Mouse (Mus musculus) cortical plate, adult 2 months (tissue): ENCODE data around the gene Lrsam1. TPM values are rescaled to one million over a fixed set of nuclear protein-coding genes. Genes with fewer than 3 reads are reported as not detected.
"Not testable (repeated sequence)": the region's sequence is repeated elsewhere in the genome, so short reads cannot be mapped to it uniquely, and the experiment has no call there.

Experiments
- H3K27ac ChIP-seq: fragments of 200-500 bp; 2 replicates; pipeline ENCODE4 v1.5.1; 2012; ENCODE audit warnings: low read length, control low read depth, inconsistent platforms; ENCODE audit not compliant: insufficient read depth
- H3K4me1 ChIP-seq: fragments of 200-500 bp; 2 replicates; pipeline ENCODE4 v1.6.1; 2011; ENCODE audit warnings: low read length; ENCODE audit not compliant: control insufficient read depth, insufficient read depth
- H3K4me3 ChIP-seq: fragments of 200-500 bp; 2 replicates; pipeline ENCODE4 v1.5.1; 2011; ENCODE audit warnings: mild to moderate bottlenecking, low read length, control low read depth; ENCODE audit not compliant: insufficient read depth
- CTCF ChIP-seq: fragments of 200-500 bp; IDR thresholded peaks from 2 replicates; pipeline ENCODE4 v1.5.1; 2011; ENCODE audit warnings: mild to moderate bottlenecking, control low read depth, low read length; ENCODE audit not compliant: insufficient read depth; ENCODE audit errors: extremely low read depth
- POLR2A ChIP-seq: fragments of 200-500 bp; IDR thresholded peaks from 2 replicates; pipeline ENCODE4 v1.6.1; 2011; ENCODE audit warnings: mild to moderate bottlenecking, low read length, control low read depth; ENCODE audit not compliant: insufficient read depth; ENCODE audit errors: extremely low read depth
- polyA plus RNA-seq: library from polyadenylated mRNA; depleted of rRNA; stranded (reverse); fragments of >200 nt; gene quantifications from 2 replicates; pipeline ENCODE4 v1.2.3, GENCODE M21; 2012; rRNA removed

Lrsam1 gene
- 25.6 and 25.9 TPM in 2 replicates for polyA plus RNA-seq

DNA sequence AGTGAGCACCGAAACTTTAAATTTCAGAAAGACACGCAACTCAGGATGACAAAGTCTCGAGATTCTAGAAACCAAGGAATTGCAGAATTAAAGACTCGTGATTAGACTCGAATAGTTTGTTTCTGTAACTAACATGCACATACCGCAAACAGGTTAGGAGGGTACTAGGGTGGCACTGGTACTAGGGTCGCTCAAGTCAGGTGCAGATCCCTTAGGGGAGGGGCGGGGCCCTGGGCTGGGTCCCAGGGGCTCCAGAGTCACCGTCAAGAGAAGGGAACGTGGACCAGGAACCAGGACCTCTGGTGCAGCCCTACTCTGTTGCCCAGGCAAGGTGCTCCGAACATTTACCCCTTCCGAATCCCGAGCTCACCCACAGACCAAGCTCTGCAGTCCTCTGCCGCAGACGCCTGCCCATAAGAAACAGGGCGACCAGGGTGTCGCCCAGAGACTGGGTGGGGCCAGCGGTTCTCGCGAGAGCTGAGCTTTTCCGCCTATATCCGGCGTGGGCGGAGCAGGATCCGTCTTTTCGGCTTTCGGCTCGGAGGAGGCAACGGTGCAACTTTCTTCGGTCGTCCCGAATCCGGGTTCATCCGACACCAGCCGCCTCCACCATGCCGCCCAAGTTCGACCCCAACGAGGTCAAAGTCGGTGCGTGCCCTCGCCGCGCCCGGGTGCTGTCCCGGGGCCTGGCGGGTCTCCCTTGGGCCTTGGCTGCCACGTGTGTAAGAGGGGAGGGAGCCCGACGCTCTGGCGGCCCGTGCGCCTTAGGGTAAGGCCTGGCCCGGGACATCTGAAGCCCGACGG, at the start of gene Lrsam1, which contains the start of gene Rpl12:
Gene Lrsam1 (minus strand): TSS at position 423 of the 804 bp plus-strand sequence.
Gene Rpl12 (plus strand): TSS at position 368 of the 804 bp plus-strand sequence.
- TF ChIP-seq CTCF (no peak), POLR2A (peak; percentile 77)
- Histone ChIP-seq H3K27ac (no peak within 1 kb of the TSS), H3K4me3 (peak within 1 kb of the TSS; percentile 62), H3K4me1 (peaks cover 4% of the 10 kb centered on the region)

DNA sequence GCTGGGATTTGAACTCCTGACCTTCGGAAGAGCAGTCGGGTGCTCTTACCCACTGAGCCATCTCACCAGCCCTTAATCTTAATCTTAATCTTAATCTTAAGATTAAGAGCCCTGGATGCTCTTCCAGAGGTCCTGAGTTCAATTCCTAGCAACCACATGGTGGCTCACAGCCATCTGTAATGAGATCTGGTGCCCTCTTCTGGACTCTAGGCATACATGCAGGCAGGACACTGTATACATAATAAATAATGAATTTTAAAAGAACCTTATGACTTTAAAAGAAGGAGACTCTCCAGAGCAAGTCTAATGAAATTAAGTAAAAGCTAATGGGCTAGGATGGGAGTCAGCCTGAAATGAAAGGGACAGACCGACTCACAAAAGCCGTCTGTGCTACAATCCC, 47.6 kb upstream of the Lrsam1 start:
- not testable (repeated sequence) for H3K4me1 ChIP-seq, H3K27ac ChIP-seq, H3K4me3 ChIP-seq

DNA sequence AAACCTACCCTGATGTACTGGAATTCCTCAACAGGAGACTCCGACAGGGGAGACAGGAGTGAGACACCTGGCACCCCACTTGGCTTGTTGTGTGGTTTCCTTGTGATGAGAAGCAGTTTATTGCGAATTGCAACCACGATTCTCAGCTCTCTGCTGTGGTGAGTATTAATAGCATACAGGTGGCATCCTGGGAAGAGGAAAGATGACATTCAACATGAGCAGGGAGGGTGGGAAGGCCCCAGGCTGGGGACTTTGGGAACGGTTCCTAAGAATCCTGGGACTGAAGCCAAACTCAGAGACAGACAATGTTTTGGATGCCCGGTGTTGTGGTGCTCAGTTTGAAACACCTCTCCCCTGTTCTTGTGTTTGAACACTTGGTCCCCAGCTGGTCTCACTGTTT, 43.6 kb upstream of the Lrsam1 start:
- H3K27ac ChIP-seq, result no peak overlapping the region
- TF ChIP-seq POLR2A, result no peak
- TF ChIP-seq CTCF, result no peak
- H3K4me1 ChIP-seq, result peaks cover 6% of the 10 kb centered on the region; the same call in 1 of the 2 replicates
- no peak overlapping the region for H3K4me3 ChIP-seq

GRCm38 (mm10) chr2:33002144-33002543, 40.7 kb upstream of the Lrsam1 start:
- TF ChIP-seq POLR2A (no peak), CTCF (no peak)
- Histone ChIP-seq H3K4me1 (peaks cover 6% of the 10 kb centered on the region), H3K4me3 (no peak overlapping the region), H3K27ac (peak overlapping the region; percentile 67)

GRCm38 (mm10) chr2:32999752-33000151, 38.3 kb upstream of the Lrsam1 start:
- no peak for TF ChIP-seq CTCF
- no peak for TF ChIP-seq POLR2A
- peaks cover 4% of the 10 kb centered on the region for H3K4me1 ChIP-seq
- no peak overlapping the region for H3K27ac ChIP-seq
- H3K4me3 ChIP-seq, result no peak overlapping the region

- Histone ChIP-seq H3K4me1 (peaks cover 2% of the 10 kb centered on the region), H3K27ac (no peak overlapping the region), H3K4me3 (no peak overlapping the region)
These were observed 36.4 kb upstream of the Lrsam1 start for GRCm38 (mm10) chr2:32997792-32998191.

DNA sequence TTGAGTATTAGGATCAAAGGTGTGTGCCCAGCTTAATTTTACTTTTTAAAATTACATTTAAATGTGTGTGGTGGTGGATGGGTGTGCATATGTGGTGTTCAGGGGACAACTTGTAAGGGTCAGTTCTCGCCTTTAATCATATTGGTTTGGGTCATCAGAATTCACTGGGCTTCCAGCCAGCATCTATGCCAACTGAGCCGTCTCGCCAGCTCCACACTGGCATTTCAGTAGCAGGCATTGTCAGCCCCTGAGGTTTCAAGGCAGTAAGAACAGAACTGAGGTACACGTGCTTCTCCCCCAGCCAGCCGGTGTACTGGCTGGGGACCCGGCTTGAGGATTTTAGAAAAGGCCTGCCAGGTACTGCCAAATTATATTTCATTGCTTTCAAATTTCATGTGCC, 35.7 kb upstream of the Lrsam1 start:
- H3K27ac ChIP-seq, result no peak overlapping the region
- H3K4me3 ChIP-seq, result no peak overlapping the region
- peaks cover 2% of the 10 kb centered on the region for H3K4me1 ChIP-seq
- no peak for TF ChIP-seq CTCF

More at GRCm38 (mm10) chr2:32997792-32998191, 36.4 kb upstream of the Lrsam1 start:
- no peak for TF ChIP-seq POLR2A
- no peak for TF ChIP-seq CTCF

DNA sequence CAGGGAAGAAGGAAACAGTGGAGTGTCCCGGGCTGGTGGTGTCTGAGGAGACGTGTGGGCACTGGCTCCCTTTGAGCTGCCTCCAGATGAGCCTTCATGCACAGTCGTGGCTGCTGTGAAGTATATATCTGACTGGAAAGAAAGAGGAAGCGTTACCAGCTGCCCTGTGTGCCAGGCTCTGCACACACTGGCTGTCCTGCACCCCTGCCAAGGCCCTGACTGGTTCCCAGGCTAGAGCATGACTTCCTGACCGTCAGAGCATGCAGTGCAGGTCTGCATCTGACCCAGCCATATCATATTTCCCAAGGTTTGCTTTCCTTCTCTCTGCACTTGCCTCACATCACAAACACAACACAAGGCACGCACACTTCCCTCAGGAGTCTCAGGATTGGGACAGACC, 30.7 kb upstream of the Lrsam1 start:
- TF ChIP-seq CTCF (no peak), POLR2A (no peak)
- H3K27ac ChIP-seq, result no peak overlapping the region
- H3K4me3 ChIP-seq, result no peak overlapping the region
- no peaks in the 10 kb centered on the region for H3K4me1 ChIP-seq

DNA sequence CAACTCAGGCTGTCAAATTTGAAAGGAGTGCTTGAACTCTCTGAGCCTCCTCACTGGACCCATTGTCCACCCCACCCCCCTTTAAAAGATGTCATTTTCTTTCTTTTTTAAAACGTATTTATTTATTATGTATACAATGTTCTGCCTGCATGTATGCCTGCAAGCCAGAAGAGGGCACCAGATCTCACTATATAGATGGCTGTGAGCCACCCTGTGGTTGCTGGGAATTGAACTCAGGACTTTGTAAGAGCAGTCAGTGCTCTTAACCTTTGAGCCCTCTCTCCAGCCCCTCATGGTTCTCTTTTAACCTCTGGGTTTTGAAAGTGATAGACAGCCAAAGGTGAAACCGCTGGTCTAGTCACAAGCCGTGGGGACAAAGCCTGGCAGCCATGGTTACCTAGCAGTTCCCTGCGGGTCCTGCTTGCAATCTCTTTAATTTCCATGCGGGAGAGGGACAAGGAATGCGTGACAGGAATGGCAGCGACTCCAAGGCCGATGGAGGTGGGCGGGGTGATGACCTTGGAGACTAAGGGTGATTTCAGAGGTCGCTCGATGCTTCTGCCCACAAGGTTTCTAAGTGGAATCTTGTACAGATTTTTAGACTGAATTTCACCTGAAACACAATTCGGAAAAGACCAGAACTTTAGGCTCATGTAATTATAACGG, 28.9 kb upstream of the Lrsam1 start:
- Histone ChIP-seq H3K27ac (no peak overlapping the region), H3K4me1 (no peaks in the 10 kb centered on the region), H3K4me3 (no peak overlapping the region)
- TF ChIP-seq CTCF, result peak; percentile 41; the same call in 1 of the 2 replicates
- TF ChIP-seq POLR2A, result no peak

DNA sequence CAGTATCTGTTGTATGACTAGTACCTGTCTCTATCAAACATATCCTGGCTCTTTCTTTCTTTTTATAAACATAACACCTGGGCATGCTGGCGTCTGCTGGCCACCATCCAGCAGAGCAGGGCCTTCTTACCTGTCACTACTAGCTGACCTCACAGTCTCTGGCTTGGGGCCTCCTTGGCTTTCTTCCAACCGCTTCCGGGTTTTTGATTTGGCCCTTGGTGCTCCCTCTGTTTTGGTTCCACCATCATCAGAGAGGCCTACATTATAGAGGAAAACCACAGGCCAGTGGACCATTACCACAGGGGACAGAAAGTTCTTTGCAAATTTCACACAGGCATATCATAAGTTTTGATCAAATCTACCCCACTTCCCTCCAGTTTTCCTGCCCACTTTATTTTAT, 28.0 kb upstream of the Lrsam1 start:
- no peak overlapping the region for H3K27ac ChIP-seq
- H3K4me1 ChIP-seq, result no peaks in the 10 kb centered on the region
- TF ChIP-seq CTCF, result no peak
- no peak overlapping the region for H3K4me3 ChIP-seq
